Mouse (Mus musculus): ENCODE measurements around the gene Chp1. TPM values are rescaled to one million over a fixed set of nuclear protein-coding genes. Genes with fewer than 3 reads are reported as not detected.

Gene Chp1
- polyA plus RNA-seq, 1 experiment: 17.3 TPM

- TF ChIP-seq GATA1 (IDR thresholded peaks at IDR 0.05; ENCODE audit: low read length): no peak
Observed at GRCm38 (mm10) chr2:119596781-119597330, 49.4 kb downstream of the Chp1 start.

GRCm38 (mm10) chr2:119601027-119601426, 53.5 kb downstream of the Chp1 start:
- no peak for TF ChIP-seq GATA1 (IDR thresholded peaks at IDR 0.05; ENCODE audit: low read length)

GRCm38 (mm10) chr2:119602488-119602887, 55.0 kb downstream of the Chp1 start:
- TF ChIP-seq GATA1 (IDR thresholded peaks at IDR 0.05; ENCODE audit: low read length): no peak

- peak; percentile 31 for TF ChIP-seq GATA1 (IDR thresholded peaks at IDR 0.05; ENCODE audit: low read length)
Observed at GRCm38 (mm10) chr2:119603909-119604308, 56.4 kb downstream of the Chp1 start.

- no peak for TF ChIP-seq GATA1 (IDR thresholded peaks at IDR 0.05; ENCODE audit: low read length)
Observed at GRCm38 (mm10) chr2:119605361-119605973, 58.0 kb downstream of the Chp1 start.

- TF ChIP-seq GATA1 (IDR thresholded peaks at IDR 0.05; ENCODE audit: low read length): no peak
Observed at GRCm38 (mm10) chr2:119607023-119607422, 59.5 kb downstream of the Chp1 start.

- TF ChIP-seq GATA1 (IDR thresholded peaks at IDR 0.05; ENCODE audit: low read length): no peak
Observed at GRCm38 (mm10) chr2:119617841-119618198, 70.3 kb downstream of the Chp1 start.

- no peak for TF ChIP-seq GATA1 (IDR thresholded peaks at IDR 0.05; ENCODE audit: low read length)
Observed at GRCm38 (mm10) chr2:119618199-119618982, 70.9 kb downstream of the Chp1 start, which contains the start of the genes Nusap1 and Oip5. Nusap1 (plus strand) TSS chr2:119618298. Oip5 (minus strand) TSS chr2:119618469.

GRCm38 (mm10) chr2:119621302-119621701, 73.8 kb downstream of the Chp1 start:
- TF ChIP-seq GATA1 (IDR thresholded peaks at IDR 0.05; ENCODE audit: low read length): no peak

Other genes with a start within 250 kb of the Chp1 start
- 0.05 and 0.09 TPM in 2 replicates for gene Dll4, start 221.9 kb upstream of the Chp1 start, polyA plus RNA-seq (2012)
- gene Chac1, start 196.5 kb upstream of the Chp1 start, polyA plus RNA-seq (2012): not detected in 2 replicates
- gene Ino80, start 70.0 kb upstream of the Chp1 start, polyA plus RNA-seq (2012): 6.6 and 8.0 TPM in 2 replicates
- 0.18 and 0.27 TPM in 2 replicates for gene Exd1, start 70 bp upstream of the Chp1 start, polyA plus RNA-seq (2012)
- 1.0 and 1.9 TPM in 2 replicates for gene Nusap1, start 70.6 kb downstream of the Chp1 start, polyA plus RNA-seq (2012)
- gene Oip5, start 70.8 kb downstream of the Chp1 start, polyA plus RNA-seq (2012): 38.2 and 63.8 TPM in 2 replicates
- 3.9 and 7.1 TPM in 2 replicates for gene Ndufaf1, start 115.1 kb downstream of the Chp1 start, polyA plus RNA-seq (2012)
- 48.9 and 72.7 TPM in 2 replicates for gene Rtf1, start 127.4 kb downstream of the Chp1 start, polyA plus RNA-seq (2012)
- gene Itpka, start 194.6 kb downstream of the Chp1 start, polyA plus RNA-seq (2012): 1.9 and 2.1 TPM in 2 replicates
- not detected in 2 replicates for gene Ltk, start 212.7 kb downstream of the Chp1 start, polyA plus RNA-seq (2012)
- gene Rpap1, start 239.8 kb downstream of the Chp1 start, polyA plus RNA-seq (2012): 25.6 and 33.3 TPM in 2 replicates